Mouse (Mus musculus): ENCODE data around the gene Mroh3. TPM values are rescaled to one million over a fixed set of nuclear protein-coding genes. Genes with fewer than 3 reads are reported as not detected.
A peak's percentile ranks its signal among the peaks of the same experiment; 100 is the strongest.

The Mroh3 gene
- polyA plus RNA-seq, 1 experiment from 2014 or later = not detected

- no peaks in the 10 kb centered on the region for H3K9me3 ChIP-seq (replicated peaks; ENCODE audit: control insufficient read depth, low read length)
- H3K4me1 ChIP-seq (ENCODE audit: control insufficient read depth, low read depth, low read length) = peaks cover 2% of the 10 kb centered on the region; the same call in 1 of the 2 replicates
- H3K9ac ChIP-seq (ENCODE audit: low read depth, low read length) = no peak overlapping the region
- no peak overlapping the region for H3K4me2 ChIP-seq (ENCODE audit: low read depth, low read length)
- no peaks in the 10 kb centered on the region for H3K36me3 ChIP-seq (ENCODE audit: control insufficient read depth, insufficient read depth)
- H3K27me3 ChIP-seq (ENCODE audit: control insufficient read depth, insufficient read depth, low read depth, low read length) = peaks cover 51% of the 10 kb centered on the region
- ATAC-seq (ENCODE audit: low read depth) = no peak
- 4% methylated on average over 9 of the region's 9 CpGs for WGBS (ENCODE audit: insufficient replicate concordance)
- H3K27ac ChIP-seq (ENCODE audit: low read length) = no peak overlapping the region
- no peak overlapping the region for H3K4me3 ChIP-seq (ENCODE audit: low read depth, low read length)
Measured at GRCm38 (mm10) chr1:136232285-136232926, 19.8 kb upstream of the Mroh3 start.

- no peaks in the 10 kb centered on the region for H3K9me3 ChIP-seq (replicated peaks; ENCODE audit: control insufficient read depth, low read length)
- 16% methylated on average over 6 of the region's 6 CpGs for WGBS (ENCODE audit: insufficient replicate concordance)
- peaks cover 2% of the 10 kb centered on the region; the same call in 1 of the 2 replicates for H3K4me1 ChIP-seq (ENCODE audit: control insufficient read depth, low read depth, low read length)
- H3K27ac ChIP-seq (ENCODE audit: low read length) = no peak overlapping the region
- no peak for ATAC-seq (ENCODE audit: low read depth)
- peaks cover 51% of the 10 kb centered on the region for H3K27me3 ChIP-seq (ENCODE audit: control insufficient read depth, insufficient read depth, low read depth, low read length)
- no peak overlapping the region for H3K4me3 ChIP-seq (ENCODE audit: low read depth, low read length)
- H3K4me2 ChIP-seq (ENCODE audit: low read depth, low read length) = no peak overlapping the region
- no peaks in the 10 kb centered on the region for H3K36me3 ChIP-seq (ENCODE audit: control insufficient read depth, insufficient read depth)
- no peak overlapping the region for H3K9ac ChIP-seq (ENCODE audit: low read depth, low read length)
Measured at GRCm38 (mm10) chr1:136231596-136231995, 19.0 kb upstream of the Mroh3 start.

- no peak overlapping the region for H3K27ac ChIP-seq (ENCODE audit: low read length)
- no peak for ATAC-seq (ENCODE audit: low read depth)
- H3K4me1 ChIP-seq (ENCODE audit: control insufficient read depth, low read depth, low read length) = peaks cover 2% of the 10 kb centered on the region; the same call in 1 of the 2 replicates
- peaks cover 46% of the 10 kb centered on the region for H3K27me3 ChIP-seq (ENCODE audit: control insufficient read depth, insufficient read depth, low read depth, low read length)
- no peak overlapping the region for H3K4me3 ChIP-seq (ENCODE audit: low read depth, low read length)
- H3K36me3 ChIP-seq (ENCODE audit: control insufficient read depth, insufficient read depth) = no peaks in the 10 kb centered on the region
- no peak overlapping the region for H3K4me2 ChIP-seq (ENCODE audit: low read depth, low read length)
- no peak overlapping the region for H3K9ac ChIP-seq (ENCODE audit: low read depth, low read length)
- H3K9me3 ChIP-seq (replicated peaks; ENCODE audit: control insufficient read depth, low read length) = no peaks in the 10 kb centered on the region
- 44% methylated on average over 11 of the region's 11 CpGs for WGBS (ENCODE audit: insufficient replicate concordance)
Measured at GRCm38 (mm10) chr1:136230201-136230600, 17.6 kb upstream of the Mroh3 start.

GRCm38 (mm10) chr1:136229040-136229373 is 16.4 kb upstream of the Mroh3 start:
- Histone ChIP-seq H3K27me3 (ENCODE audit: control insufficient read depth, insufficient read depth, low read depth, low read length) (peaks cover 34% of the 10 kb centered on the region), H3K9me3 (replicated peaks; ENCODE audit: control insufficient read depth, low read length) (no peaks in the 10 kb centered on the region), H3K4me3 (ENCODE audit: low read depth, low read length) (no peak overlapping the region), H3K27ac (ENCODE audit: low read length) (peak overlapping the region; percentile 55), H3K9ac (ENCODE audit: low read depth, low read length) (no peak overlapping the region), H3K4me1 (ENCODE audit: control insufficient read depth, low read depth, low read length) (peaks cover 2% of the 10 kb centered on the region; the same call in 1 of the 2 replicates), H3K36me3 (ENCODE audit: control insufficient read depth, insufficient read depth) (no peaks in the 10 kb centered on the region), H3K4me2 (ENCODE audit: low read depth, low read length) (peak overlapping the region; percentile 42)
- peak; percentile 22; the same call in 1 of the 2 replicates for ATAC-seq (ENCODE audit: low read depth)
- 59% methylated on average over 6 of the region's 6 CpGs for WGBS (ENCODE audit: insufficient replicate concordance)

GRCm38 (mm10) chr1:136228328-136229039 is 15.9 kb upstream of the Mroh3 start:
- H3K27ac ChIP-seq (ENCODE audit: low read length) = peak overlapping the region; percentile 55
- WGBS (ENCODE audit: insufficient replicate concordance) = 10% methylated on average over 13 of the region's 13 CpGs
- H3K4me3 ChIP-seq (ENCODE audit: low read depth, low read length) = peak overlapping the region; percentile 17; the same call in 1 of the 2 replicates
- ATAC-seq (ENCODE audit: low read depth) = peak; percentile 76
- no peak overlapping the region for H3K9ac ChIP-seq (ENCODE audit: low read depth, low read length)
- peaks cover 2% of the 10 kb centered on the region; the same call in 1 of the 2 replicates for H3K4me1 ChIP-seq (ENCODE audit: control insufficient read depth, low read depth, low read length)
- peak overlapping the region; percentile 42 for H3K4me2 ChIP-seq (ENCODE audit: low read depth, low read length)
- H3K36me3 ChIP-seq (ENCODE audit: control insufficient read depth, insufficient read depth) = no peaks in the 10 kb centered on the region
- peaks cover 29% of the 10 kb centered on the region for H3K27me3 ChIP-seq (ENCODE audit: control insufficient read depth, insufficient read depth, low read depth, low read length)
- H3K9me3 ChIP-seq (replicated peaks; ENCODE audit: control insufficient read depth, low read length) = no peaks in the 10 kb centered on the region

- H3K4me1 ChIP-seq (ENCODE audit: control insufficient read depth, low read depth, low read length) = peaks cover 2% of the 10 kb centered on the region; the same call in 1 of the 2 replicates
- H3K9me3 ChIP-seq (replicated peaks; ENCODE audit: control insufficient read depth, low read length) = no peaks in the 10 kb centered on the region
- no peak overlapping the region for H3K9ac ChIP-seq (ENCODE audit: low read depth, low read length)
- H3K27ac ChIP-seq (ENCODE audit: low read length) = no peak overlapping the region
- H3K4me3 ChIP-seq (ENCODE audit: low read depth, low read length) = no peak overlapping the region
- no peaks in the 10 kb centered on the region for H3K36me3 ChIP-seq (ENCODE audit: control insufficient read depth, insufficient read depth)
- 57% methylated on average over 4 of the region's 4 CpGs for WGBS (ENCODE audit: insufficient replicate concordance)
- 0 out of 2 replicates have a peak, but pooled peaks have one; percentile 19 for ATAC-seq (ENCODE audit: low read depth)
- no peak overlapping the region for H3K4me2 ChIP-seq (ENCODE audit: low read depth, low read length)
- peaks cover 23% of the 10 kb centered on the region for H3K27me3 ChIP-seq (ENCODE audit: control insufficient read depth, insufficient read depth, low read depth, low read length)
Measured at GRCm38 (mm10) chr1:136227870-136228269, 15.2 kb upstream of the Mroh3 start.

- peaks cover 2% of the 10 kb centered on the region; the same call in 1 of the 2 replicates for H3K4me1 ChIP-seq (ENCODE audit: control insufficient read depth, low read depth, low read length)
- H3K36me3 ChIP-seq (ENCODE audit: control insufficient read depth, insufficient read depth) = no peaks in the 10 kb centered on the region
- no peak overlapping the region for H3K27ac ChIP-seq (ENCODE audit: low read length)
- H3K4me2 ChIP-seq (ENCODE audit: low read depth, low read length) = no peak overlapping the region
- WGBS (ENCODE audit: insufficient replicate concordance) = 73% methylated on average over 8 of the region's 8 CpGs
- H3K4me3 ChIP-seq (ENCODE audit: low read depth, low read length) = no peak overlapping the region
- no peak for ATAC-seq (ENCODE audit: low read depth)
- H3K9me3 ChIP-seq (replicated peaks; ENCODE audit: control insufficient read depth, low read length) = no peaks in the 10 kb centered on the region
- H3K9ac ChIP-seq (ENCODE audit: low read depth, low read length) = no peak overlapping the region
- peaks cover 11% of the 10 kb centered on the region for H3K27me3 ChIP-seq (ENCODE audit: control insufficient read depth, insufficient read depth, low read depth, low read length)
Measured at GRCm38 (mm10) chr1:136226626-136227025, 14.0 kb upstream of the Mroh3 start.

- no peak for ATAC-seq (ENCODE audit: low read depth)
- H3K4me2 ChIP-seq (ENCODE audit: low read depth, low read length) = no peak overlapping the region
- no peak overlapping the region for H3K9ac ChIP-seq (ENCODE audit: low read depth, low read length)
- peaks cover 2% of the 10 kb centered on the region; the same call in 1 of the 2 replicates for H3K4me1 ChIP-seq (ENCODE audit: control insufficient read depth, low read depth, low read length)
- no peak overlapping the region for H3K27ac ChIP-seq (ENCODE audit: low read length)
- peaks cover 3% of the 10 kb centered on the region; the same call in 1 of the 2 replicates for H3K27me3 ChIP-seq (ENCODE audit: control insufficient read depth, insufficient read depth, low read depth, low read length)
- H3K4me3 ChIP-seq (ENCODE audit: low read depth, low read length) = no peak overlapping the region
- no peaks in the 10 kb centered on the region for H3K36me3 ChIP-seq (ENCODE audit: control insufficient read depth, insufficient read depth)
- 80% methylated on average over 8 of the region's 8 CpGs for WGBS (ENCODE audit: insufficient replicate concordance)
- no peaks in the 10 kb centered on the region for H3K9me3 ChIP-seq (replicated peaks; ENCODE audit: control insufficient read depth, low read length)
Measured at GRCm38 (mm10) chr1:136225846-136226245, 13.2 kb upstream of the Mroh3 start.

GRCm38 (mm10) chr1:136223758-136224342 is 11.2 kb upstream of the Mroh3 start:
- no peaks in the 10 kb centered on the region for H3K27me3 ChIP-seq (ENCODE audit: control insufficient read depth, insufficient read depth, low read depth, low read length)
- ATAC-seq (ENCODE audit: low read depth) = no peak
- no peaks in the 10 kb centered on the region for H3K4me1 ChIP-seq (ENCODE audit: control insufficient read depth, low read depth, low read length)
- H3K27ac ChIP-seq (ENCODE audit: low read length) = no peak overlapping the region
- H3K9ac ChIP-seq (ENCODE audit: low read depth, low read length) = no peak overlapping the region
- no peaks in the 10 kb centered on the region for H3K9me3 ChIP-seq (replicated peaks; ENCODE audit: control insufficient read depth, low read length)
- no peak overlapping the region for H3K4me2 ChIP-seq (ENCODE audit: low read depth, low read length)
- no peaks in the 10 kb centered on the region for H3K36me3 ChIP-seq (ENCODE audit: control insufficient read depth, insufficient read depth)
- no peak overlapping the region for H3K4me3 ChIP-seq (ENCODE audit: low read depth, low read length)
- 68% methylated on average over 10 of the region's 10 CpGs for WGBS (ENCODE audit: insufficient replicate concordance)

Measured in liver, embryonic 16.5 days (tissue).